ENCODE assay signal across 8 mouse cellular contexts in the genomic region with DNA sequence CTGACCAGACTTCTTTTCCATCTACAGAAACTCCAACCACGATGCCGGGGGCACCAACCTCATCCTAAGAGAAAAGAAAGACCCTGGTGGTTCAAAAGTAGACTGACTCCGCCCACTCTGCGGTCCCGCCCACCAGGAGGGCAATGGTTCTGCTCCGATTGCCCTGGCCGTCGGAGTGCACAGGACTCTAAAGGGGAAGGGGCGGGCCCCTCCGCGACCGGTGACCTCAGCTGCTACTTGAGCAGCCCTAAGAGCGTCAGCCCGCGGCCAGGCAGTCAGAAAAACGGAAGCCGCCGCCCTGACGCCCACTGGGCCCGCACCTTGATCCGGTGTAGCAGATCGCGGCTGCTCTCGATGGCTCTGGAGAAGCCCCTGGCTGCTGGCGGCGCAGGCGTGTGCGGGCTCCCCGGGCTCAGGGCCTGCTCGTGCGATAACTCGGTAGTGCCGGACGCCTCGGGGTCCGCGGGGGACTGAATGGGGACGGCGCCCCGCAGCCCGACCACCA. TPM values are rescaled to one million over a fixed set of nuclear protein-coding genes. Genes with fewer than 3 reads are reported as not detected.
DNase-seq lines count a peak whose midpoint lies in the region; ATAC-seq and TF ChIP-seq lines count a peak whose summit lies in the region.

No protein-coding gene starts in this region.

- 0% methylated on average over 41 of the region's 41 CpGs for WGBS in forebrain, embryonic 16.5 days
- under 1% methylated on average over 33 of the region's 41 CpGs for WGBS in lung, embryonic 16.5 days

- H3K9ac ChIP-seq in forebrain, embryonic 16.5 days (replicated peaks; ENCODE audit: low read depth, low read length) = peak overlapping the region; percentile 85
- H3K9ac ChIP-seq in lung, embryonic 16.5 days (ENCODE audit: low read length) = peak overlapping the region; percentile 79

- no peaks in the 10 kb centered on the region for H3K27me3 ChIP-seq in forebrain, embryonic 16.5 days (replicated peaks; ENCODE audit: control insufficient read depth, insufficient read depth, low read length)
- H3K27me3 ChIP-seq in lung, embryonic 16.5 days (ENCODE audit: control insufficient read depth, insufficient read depth, low read depth, low read length) = no peaks in the 10 kb centered on the region

- peaks cover under 1% of the 10 kb centered on the region for H3K36me3 ChIP-seq in forebrain, embryonic 16.5 days (ENCODE audit: control insufficient read depth, insufficient read depth)
- H3K36me3 ChIP-seq in lung, embryonic 16.5 days (ENCODE audit: control insufficient read depth, insufficient read depth, low read length) = peaks cover 6% of the 10 kb centered on the region

- peak overlapping the region; percentile 84 for H3K27ac ChIP-seq in forebrain, embryonic 16.5 days (ENCODE audit: low read length)
- peak overlapping the region; percentile 94 for H3K27ac ChIP-seq in layer of hippocampus, adult 2 months
- peak overlapping the region; percentile 82 for H3K27ac ChIP-seq in lung, embryonic 16.5 days (ENCODE audit: low read length)

- H3K9me3 ChIP-seq in forebrain, embryonic 16.5 days (ENCODE audit: control insufficient read depth, low read length) = no peaks in the 10 kb centered on the region
- H3K9me3 ChIP-seq in lung, embryonic 16.5 days (ENCODE audit: control insufficient read depth, low read length) = no peaks in the 10 kb centered on the region

- peak overlapping the region; percentile 58 for H3K4me2 ChIP-seq in forebrain, embryonic 16.5 days (ENCODE audit: low read length)
- peak overlapping the region; percentile 85 for H3K4me2 ChIP-seq in lung, embryonic 16.5 days (ENCODE audit: low read depth, low read length)

- TF ChIP-seq CTCF in layer of hippocampus, adult 2 months (conservative IDR thresholded peaks at IDR 0.05) = peak; percentile 52

- DNase-seq in NIH3T3 (ENCODE audit: low read depth) = peak; percentile 68
- DNase-seq in cerebellum, adult 18-20 months = peak; percentile 70 to 71
- peak; percentile 58 for DNase-seq in heart, postnatal 25 days (ENCODE audit: low spot score)
- peak; percentile 26 to 54 for DNase-seq in layer of hippocampus, adult 2 months (ENCODE audit: low spot score in 2 of 2)
- DNase-seq in ovary, adult 18-20 months (ENCODE audit: low spot score) = peak; percentile 58
- DNase-seq in thymus, postnatal 10 days (ENCODE audit: low spot score in 2 of 2) = peak; percentile 59 to 69

- intact Hi-C loops in heart, postnatal 25 days (cut with DNase I) = loop anchor here (1.0 kb wide), 1 partner anchor 28 kb away; a partner anchor contains a TSS

- peak overlapping the region; percentile 94 for H3K4me3 ChIP-seq in forebrain, embryonic 16.5 days (replicated peaks; ENCODE audit: low read length)
- H3K4me3 ChIP-seq in layer of hippocampus, adult 2 months = peak overlapping the region; percentile 87
- H3K4me3 ChIP-seq in lung, embryonic 16.5 days (ENCODE audit: low read length) = peak overlapping the region; percentile 91

- ATAC-seq in forebrain, embryonic 16.5 days = peak; percentile 73
- ATAC-seq in lung, embryonic 16.5 days (ENCODE audit: low read depth) = peak; percentile 89

- H3K4me1 ChIP-seq in forebrain, embryonic 16.5 days (replicated peaks; ENCODE audit: control insufficient read depth, insufficient read depth, low read length) = peaks cover 8% of the 10 kb centered on the region
- peaks cover 3% of the 10 kb centered on the region for H3K4me1 ChIP-seq in lung, embryonic 16.5 days (replicated peaks; ENCODE audit: control insufficient read depth, insufficient read depth, low read length)

RNA-seq across cellular contexts. Expression of a gene that starts 0.5 kb away (rescaled TPM):
- polyA plus RNA-seq in forebrain, embryonic 16.5 days (2015; fragmentation: Nextera tagmentation; extraction: Ambion mirVana) = 9.0 and 9.6 TPM in 2 replicates
- 10 to 100 TPM; 21.2 to 22.5 TPM for total RNA-seq in heart, postnatal 25 days (2021)
- total RNA-seq in layer of hippocampus, adult 2 months (2021) = 10 to 100 TPM; 13.0 to 14.7 TPM
- polyA plus RNA-seq in lung, embryonic 16.5 days (2015; fragmentation: Nextera tagmentation; extraction: Ambion mirVana) = 6.0 and 7.0 TPM in 2 replicates

RNA-seq across cellular contexts. Expression of a gene that starts 28.9 kb away (rescaled TPM):
- 253 and 289 TPM in 2 replicates for polyA plus RNA-seq in forebrain, embryonic 16.5 days (2015; fragmentation: Nextera tagmentation; extraction: Ambion mirVana)
- 100 to 1,000 TPM; 180 to 195 TPM for total RNA-seq in heart, postnatal 25 days (2021)
- 10 to 100 TPM; 32.8 to 38.4 TPM for total RNA-seq in layer of hippocampus, adult 2 months (2021)
- polyA plus RNA-seq in lung, embryonic 16.5 days (2015; fragmentation: Nextera tagmentation; extraction: Ambion mirVana) = 612 and 687 TPM in 2 replicates

RNA-seq across cellular contexts. Expression of a gene that starts 55.3 kb away (rescaled TPM):
- 41.2 and 41.5 TPM in 2 replicates for polyA plus RNA-seq in forebrain, embryonic 16.5 days (2015; fragmentation: Nextera tagmentation; extraction: Ambion mirVana)
- total RNA-seq in heart, postnatal 25 days (2021) = 1 to 10 TPM; 8.9 to 9.9 TPM
- total RNA-seq in layer of hippocampus, adult 2 months (2021) = 10 to 100 TPM; 46.1 to 47.1 TPM
- 28.8 and 30.4 TPM in 2 replicates for polyA plus RNA-seq in lung, embryonic 16.5 days (2015; fragmentation: Nextera tagmentation; extraction: Ambion mirVana)

Comparison
In these comparisons a context has a peak if more than half of its experiments do, and no peak if none do; other contexts are left out.
1. Peak in every context shown above with its lines: DNase-seq, ATAC-seq, H3K4me3 ChIP-seq and H3K27ac ChIP-seq.
2. RNA of a gene that starts 28.9 kb away (total RNA-seq): 180 to 195 TPM in heart, postnatal 25 days; 32.8 to 38.4 TPM in layer of hippocampus, adult 2 months; every median in the first group is over 4 times any median in the second.
3. RNA of a gene that starts 55.3 kb away (total RNA-seq): 46.1 to 47.1 TPM in layer of hippocampus, adult 2 months; 8.9 to 9.9 TPM in heart, postnatal 25 days; every median in the first group is over 4 times any median in the second.